Mouse (Mus musculus) erythroid progenitor cell, adult 5-6 weeks (primary cell): ENCODE results near the gene Prrg4. TPM values are rescaled to one million over a fixed set of nuclear protein-coding genes. Genes with fewer than 3 reads are reported as not detected.
"Not testable (repeated sequence)": the region's sequence is repeated elsewhere in the genome, so short reads cannot be mapped to it uniquely, and the experiment has no call there.

Source experiments
- ATAC-seq: replicated peaks from 2 replicates; pipeline ENCODE4 v1.8.0; 2016; ENCODE audit warnings: moderate number of reproducible peaks, mild to moderate bottlenecking, moderate TSS enrichment, inconsistent platforms; ENCODE audit not compliant: poor library complexity, low FRiP score, severe bottlenecking
- total RNA-seq, 2 experiments: library from RNA; stranded (forward) in 1 of 2; stranded (reverse) in 1 of 2; fragments of 150-400 nt in 1 of 2; fragments of 186-747, 209-891 nt in 1 of 2; gene quantifications; 2 replicates each; pipeline versions ENCODE4 v1.2.3 to v1.2.4; 2015 to 2017; ENCODE audit warnings: low replicate concordance in 2 of 2

Prrg4 gene
- total RNA-seq (2015; ENCODE audit: low replicate concordance) (0.36 TPM in 1 of 2 replicates, not detected in the other), total RNA-seq (2017; ENCODE audit: low replicate concordance) (0.08 TPM in 1 of 2 replicates, not detected in the other)

GRCm38 (mm10) chr2:104849276-104849990 is at the start of gene Prrg4:
Prrg4 (minus strand) TSS chr2:104849876.
- peak; percentile 30; the same call in 1 of the 2 replicates for ATAC-seq

- ATAC-seq = peak; percentile 59; the same call in 1 of the 2 replicates
These were observed 38.3 kb upstream of the Prrg4 start for GRCm38 (mm10) chr2:104887882-104888566.

GRCm38 (mm10) chr2:104887331-104887730 is 37.7 kb upstream of the Prrg4 start:
- not testable (repeated sequence) for ATAC-seq

GRCm38 (mm10) chr2:104886109-104886508 is 36.4 kb upstream of the Prrg4 start:
- ATAC-seq = no peak

- no peak for ATAC-seq
These were observed 29.1 kb upstream of the Prrg4 start for GRCm38 (mm10) chr2:104878794-104879193.

- no peak for ATAC-seq
These were observed 19.4 kb upstream of the Prrg4 start for GRCm38 (mm10) chr2:104869101-104869500.

- ATAC-seq = no peak
These were observed 17.7 kb upstream of the Prrg4 start, which contains the start of gene Ccdc73 for GRCm38 (mm10) chr2:104867282-104867855. Ccdc73 (plus strand) TSS chr2:104867805.

GRCm38 (mm10) chr2:104864176-104864860 is 14.6 kb upstream of the Prrg4 start:
- no peak for ATAC-seq

- ATAC-seq = no peak
These were observed 10.8 kb upstream of the Prrg4 start for GRCm38 (mm10) chr2:104860426-104860825.

GRCm38 (mm10) chr2:104859060-104859459 is 9.4 kb upstream of the Prrg4 start:
- no peak for ATAC-seq

GRCm38 (mm10) chr2:104858083-104858482 is 8.4 kb upstream of the Prrg4 start:
- ATAC-seq = not testable (repeated sequence)

GRCm38 (mm10) chr2:104856218-104856617 is 6.5 kb upstream of the Prrg4 start:
- no peak for ATAC-seq

- ATAC-seq = no peak
These were observed 6.1 kb upstream of the Prrg4 start for GRCm38 (mm10) chr2:104855732-104856131.

- no peak for ATAC-seq
These were observed 5.2 kb upstream of the Prrg4 start for GRCm38 (mm10) chr2:104854836-104855235.

GRCm38 (mm10) chr2:104852546-104852945 is 2.9 kb upstream of the Prrg4 start:
- ATAC-seq = no peak

- ATAC-seq = no peak
These were observed 2.0 kb upstream of the Prrg4 start for GRCm38 (mm10) chr2:104851686-104852085.

- ATAC-seq = no peak
These were observed 299 bp upstream of the Prrg4 start for GRCm38 (mm10) chr2:104849991-104850359.

GRCm38 (mm10) chr2:104848235-104849161 is 1.2 kb downstream of the Prrg4 start:
- no peak for ATAC-seq

GRCm38 (mm10) chr2:104847645-104848044 is 2.0 kb downstream of the Prrg4 start:
- ATAC-seq = no peak
